Mouse (Mus musculus): ENCODE data around the gene Riok1.

DNA sequence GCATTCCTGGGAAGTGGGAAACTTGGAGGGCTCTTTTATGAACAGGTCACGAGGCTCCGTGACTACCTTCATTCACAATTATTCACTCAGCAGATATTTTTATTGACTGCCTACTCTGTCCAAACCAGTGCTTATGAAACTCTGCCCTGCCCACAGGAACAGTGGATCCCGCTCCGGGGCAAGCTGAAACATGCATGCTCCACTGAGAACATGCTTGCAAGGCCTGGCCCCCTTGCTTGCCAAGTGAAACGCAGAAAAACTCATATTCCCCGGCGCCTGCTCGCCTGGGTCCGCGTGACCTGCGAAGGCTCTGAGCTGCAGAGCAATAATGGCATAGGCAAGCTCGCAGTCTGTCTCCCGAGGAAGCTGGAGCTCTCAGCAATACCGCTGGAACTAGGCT is 43.9 kb downstream of the Riok1 start:
- no peak for TF ChIP-seq POLR2A (IDR thresholded peaks at IDR 0.05; ENCODE audit: borderline replicate concordance, insufficient read depth, low read length)
- no peak for TF ChIP-seq CTCF (IDR thresholded peaks at IDR 0.05; ENCODE audit: borderline replicate concordance, insufficient read depth, low read depth, low read length)

All from cerebellum, adult 2 months (tissue).